Mouse (Mus musculus): ENCODE measurements at regions not wholly inside any gene's neighbourhood (a gene's known extent, or its start where the extent isn't known, plus 50 kb on each side); places are given as distances from the start of the nearest gene placed in this dataset.

DNA sequence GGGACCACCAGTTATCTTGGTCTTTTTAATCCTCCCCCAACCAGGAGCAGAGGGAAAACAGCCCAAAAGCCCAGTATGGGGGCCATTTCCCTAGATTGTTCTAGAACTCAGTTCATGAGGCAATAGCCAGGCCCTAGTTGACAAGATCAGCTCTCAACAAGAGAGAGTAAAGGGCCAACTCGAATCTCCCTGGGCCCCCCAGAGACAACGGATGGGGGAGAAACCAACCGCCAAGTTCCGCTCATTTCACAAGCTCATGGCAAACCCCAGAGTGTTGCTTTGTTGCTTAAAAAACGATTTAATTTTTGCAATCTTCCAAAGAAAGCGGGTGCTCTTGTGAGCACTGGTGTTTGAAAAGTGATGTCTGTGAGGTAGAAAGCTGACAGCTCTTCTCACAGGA, 108.5 kb upstream of the Irf2bp2 start:
- no peak overlapping the region for H3K4me3 ChIP-seq (ENCODE audit: low read depth, low read length)
- WGBS = 88% methylated on average over 6 of the region's 6 CpGs
- peaks cover 22% of the 10 kb centered on the region for H3K4me1 ChIP-seq (ENCODE audit: control insufficient read depth, insufficient read depth, insufficient read length, low read length)
- no peaks in the 10 kb centered on the region for H3K36me3 ChIP-seq (ENCODE audit: control insufficient read depth, insufficient read depth, low read length)
- no peak overlapping the region for H3K27ac ChIP-seq (ENCODE audit: insufficient read depth, low read depth, low read length)
- TF ChIP-seq CTCF (IDR thresholded peaks at IDR 0.05; ENCODE audit: extremely low read depth, insufficient read length, insufficient replicate concordance, low read depth, low read length) (no peak), POLR2A (IDR thresholded peaks at IDR 0.05; ENCODE audit: low read depth, low read length) (no peak)
- H3K27me3 ChIP-seq (ENCODE audit: control insufficient read depth, insufficient read depth, low read length) = no peaks in the 10 kb centered on the region

DNA sequence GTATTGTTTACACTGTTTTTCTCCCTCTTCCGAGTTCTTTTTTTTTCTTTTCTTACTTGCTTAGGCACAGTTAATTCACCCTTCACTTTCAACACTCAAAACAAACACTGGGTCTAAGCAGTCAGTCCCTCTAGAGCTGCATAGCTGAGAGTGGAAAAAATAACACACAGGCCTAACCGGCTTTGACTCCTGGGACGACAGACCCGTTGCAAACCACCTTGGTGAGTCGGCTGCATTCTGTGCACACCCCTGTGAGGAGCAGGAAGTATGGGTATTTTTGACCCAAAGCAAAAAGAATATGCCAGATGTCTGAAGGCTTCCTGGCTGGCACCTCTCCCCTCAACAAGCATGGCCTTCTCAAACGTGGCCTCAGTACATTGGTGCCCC, 105.6 kb upstream of the Irf2bp2 start:
- Histone ChIP-seq H3K4me3 (ENCODE audit: low read depth, low read length) (no peak overlapping the region), H3K27ac (ENCODE audit: insufficient read depth, low read depth, low read length) (0 out of 2 replicates have a peak overlapping the region, but pooled peaks have one; percentile 7), H3K36me3 (ENCODE audit: control insufficient read depth, insufficient read depth, low read length) (no peaks in the 10 kb centered on the region), H3K27me3 (ENCODE audit: control insufficient read depth, insufficient read depth, low read length) (no peaks in the 10 kb centered on the region), H3K4me1 (ENCODE audit: control insufficient read depth, insufficient read depth, insufficient read length, low read length) (peaks cover 14% of the 10 kb centered on the region)
- WGBS = 22% methylated on average over 6 of the region's 6 CpGs
- TF ChIP-seq CTCF (IDR thresholded peaks at IDR 0.05; ENCODE audit: extremely low read depth, insufficient read length, insufficient replicate concordance, low read depth, low read length) (no peak), POLR2A (IDR thresholded peaks at IDR 0.05; ENCODE audit: low read depth, low read length) (no peak)

DNA sequence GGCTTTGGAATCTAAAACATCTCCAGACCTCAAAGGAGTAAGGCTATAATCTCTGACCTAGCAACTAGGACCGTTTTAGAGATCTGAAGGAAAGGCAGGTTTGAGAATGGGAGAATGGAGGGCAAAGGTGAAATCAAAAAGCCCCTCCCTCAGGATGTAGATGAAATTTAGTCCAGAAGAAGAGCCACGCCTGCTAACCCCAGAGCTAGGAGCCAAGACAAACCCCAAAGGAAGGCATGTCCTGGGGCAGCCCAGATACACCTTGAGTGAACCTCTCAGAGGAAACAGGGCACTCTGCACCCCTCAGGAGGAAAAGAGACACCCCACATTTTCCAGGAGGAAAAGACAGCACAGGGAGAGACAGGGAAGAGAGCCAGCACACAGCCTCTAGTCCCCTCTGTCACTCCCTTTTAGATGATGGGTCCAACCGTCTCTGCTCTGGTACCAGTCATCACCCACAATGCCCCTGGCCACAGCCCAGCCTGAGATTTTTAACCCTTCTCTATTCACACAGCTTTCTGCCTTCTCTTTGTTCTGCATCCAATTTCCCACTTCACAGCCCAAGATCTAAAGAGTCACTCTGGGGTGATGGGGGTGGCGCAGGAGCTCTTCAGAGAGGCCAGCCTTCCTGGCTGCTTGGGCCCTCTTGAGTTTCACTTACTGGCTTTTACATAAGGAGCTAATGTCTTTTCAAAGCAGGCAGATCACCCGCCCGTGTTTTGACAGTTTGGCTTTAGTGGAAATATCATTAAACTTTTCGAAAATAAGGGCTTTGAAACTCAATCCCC, 105.0 kb upstream of the Irf2bp2 start:
- no peak for TF ChIP-seq POLR2A (IDR thresholded peaks at IDR 0.05; ENCODE audit: low read depth, low read length)
- TF ChIP-seq CTCF (IDR thresholded peaks at IDR 0.05; ENCODE audit: extremely low read depth, insufficient read length, insufficient replicate concordance, low read depth, low read length) = no peak
- no peaks in the 10 kb centered on the region for H3K27me3 ChIP-seq (ENCODE audit: control insufficient read depth, insufficient read depth, low read length)
- peaks cover 13% of the 10 kb centered on the region for H3K4me1 ChIP-seq (ENCODE audit: control insufficient read depth, insufficient read depth, insufficient read length, low read length)
- peak overlapping the region; percentile 47 for H3K27ac ChIP-seq (ENCODE audit: insufficient read depth, low read depth, low read length)
- H3K36me3 ChIP-seq (ENCODE audit: control insufficient read depth, insufficient read depth, low read length) = no peaks in the 10 kb centered on the region
- 41% methylated on average over 7 of the region's 7 CpGs for WGBS
- H3K4me3 ChIP-seq (ENCODE audit: low read depth, low read length) = no peak overlapping the region

DNA sequence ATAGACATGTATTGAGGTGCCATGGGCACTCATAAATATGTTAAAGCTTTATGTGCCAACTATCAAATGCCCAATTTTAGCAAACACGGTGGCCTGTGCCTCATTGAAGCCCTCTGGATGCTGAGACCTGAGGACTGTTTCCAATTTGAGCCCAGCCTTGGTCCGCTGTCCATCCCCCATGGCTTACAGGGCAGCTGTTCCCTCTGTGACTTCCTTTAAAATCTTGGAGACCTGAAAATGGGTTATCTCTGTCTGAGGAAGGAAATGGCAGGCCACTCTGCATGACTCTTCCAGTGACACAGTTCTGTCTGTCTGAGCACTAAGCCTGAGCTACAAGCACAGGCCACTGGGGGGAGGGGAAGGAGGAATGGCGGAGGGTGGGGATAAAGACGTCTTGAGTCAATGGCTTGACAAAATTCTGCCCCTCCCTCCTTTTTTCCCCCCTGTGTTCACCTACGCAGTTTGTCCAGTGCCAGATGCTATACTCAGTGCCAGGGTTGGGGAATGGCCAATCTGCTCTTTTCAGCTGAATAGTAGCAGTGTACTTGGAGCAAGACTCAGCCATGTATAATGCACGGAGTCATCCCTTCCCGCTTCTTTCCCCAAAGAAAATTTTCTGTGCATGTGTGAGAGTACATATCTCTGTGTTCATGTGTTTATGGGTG, 102.7 kb upstream of the Irf2bp2 start:
- no peak overlapping the region for H3K4me3 ChIP-seq (ENCODE audit: low read depth, low read length)
- WGBS = 84% methylated on average over 7 of the region's 7 CpGs
- H3K27me3 ChIP-seq (ENCODE audit: control insufficient read depth, insufficient read depth, low read length) = no peaks in the 10 kb centered on the region
- H3K4me1 ChIP-seq (ENCODE audit: control insufficient read depth, insufficient read depth, insufficient read length, low read length) = peaks cover 19% of the 10 kb centered on the region
- H3K36me3 ChIP-seq (ENCODE audit: control insufficient read depth, insufficient read depth, low read length) = no peaks in the 10 kb centered on the region
- TF ChIP-seq CTCF (IDR thresholded peaks at IDR 0.05; ENCODE audit: extremely low read depth, insufficient read length, insufficient replicate concordance, low read depth, low read length) = no peak
- TF ChIP-seq POLR2A (IDR thresholded peaks at IDR 0.05; ENCODE audit: low read depth, low read length) = no peak
- no peak overlapping the region for H3K27ac ChIP-seq (ENCODE audit: insufficient read depth, low read depth, low read length)

DNA sequence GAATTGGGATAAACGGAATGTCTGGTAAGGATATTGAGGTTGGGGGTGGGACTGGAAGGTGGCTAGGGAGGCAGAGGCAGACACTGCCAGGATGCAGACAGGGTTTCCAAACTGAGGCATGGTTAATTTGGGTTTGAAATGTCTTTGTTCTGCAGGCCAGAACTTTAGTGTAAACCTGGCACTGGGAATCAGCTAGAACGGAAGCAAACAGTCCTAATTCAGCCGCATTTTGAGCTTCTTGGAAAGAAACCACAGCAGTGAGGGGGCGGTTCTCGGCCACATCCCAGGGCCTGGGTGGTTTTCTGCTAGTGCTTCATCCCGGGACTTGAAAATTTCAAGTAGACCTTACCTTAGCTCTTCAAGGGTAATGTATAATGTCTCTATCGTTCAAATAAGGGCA, 100.6 kb upstream of the Irf2bp2 start:
- no peak for TF ChIP-seq CTCF (IDR thresholded peaks at IDR 0.05; ENCODE audit: extremely low read depth, insufficient read length, insufficient replicate concordance, low read depth, low read length)
- no peaks in the 10 kb centered on the region for H3K27me3 ChIP-seq (ENCODE audit: control insufficient read depth, insufficient read depth, low read length)
- peaks cover 16% of the 10 kb centered on the region for H3K4me1 ChIP-seq (ENCODE audit: control insufficient read depth, insufficient read depth, insufficient read length, low read length)
- H3K4me3 ChIP-seq (ENCODE audit: low read depth, low read length) = no peak overlapping the region
- H3K36me3 ChIP-seq (ENCODE audit: control insufficient read depth, insufficient read depth, low read length) = no peaks in the 10 kb centered on the region
- H3K27ac ChIP-seq (ENCODE audit: insufficient read depth, low read depth, low read length) = peak overlapping the region; percentile 9; the same call in 1 of the 2 replicates
- 72% methylated on average over 7 of the region's 7 CpGs for WGBS

DNA sequence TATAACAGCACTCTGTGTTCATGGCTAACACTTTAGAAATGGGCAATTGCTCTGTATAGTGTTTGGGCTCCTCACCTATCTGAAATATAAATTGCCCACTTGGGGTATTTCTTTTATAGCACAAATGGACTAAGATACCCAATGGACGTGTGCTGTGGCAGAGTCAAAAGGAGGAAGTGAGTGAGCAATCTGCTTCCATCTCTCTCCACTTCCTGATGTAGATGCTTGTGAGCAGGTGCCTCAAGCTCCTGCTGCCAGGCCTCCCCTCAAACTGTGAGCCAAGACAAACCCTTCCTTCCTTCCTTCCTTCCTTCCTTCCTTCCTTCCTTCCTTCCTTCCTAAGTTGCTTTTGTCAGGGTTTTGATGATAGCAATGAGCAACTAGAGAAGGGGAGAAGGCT, 99.9 kb upstream of the Irf2bp2 start:
- Histone ChIP-seq H3K4me3 (ENCODE audit: low read depth, low read length) (no peak overlapping the region), H3K4me1 (ENCODE audit: control insufficient read depth, insufficient read depth, insufficient read length, low read length) (peaks cover 11% of the 10 kb centered on the region), H3K27me3 (ENCODE audit: control insufficient read depth, insufficient read depth, low read length) (no peaks in the 10 kb centered on the region), H3K36me3 (ENCODE audit: control insufficient read depth, insufficient read depth, low read length) (no peaks in the 10 kb centered on the region), H3K27ac (ENCODE audit: insufficient read depth, low read depth, low read length) (no peak overlapping the region)
- TF ChIP-seq POLR2A (IDR thresholded peaks at IDR 0.05; ENCODE audit: low read depth, low read length) = no peak
- 65% methylated on average over 1 of the region's 1 CpGs for WGBS

DNA sequence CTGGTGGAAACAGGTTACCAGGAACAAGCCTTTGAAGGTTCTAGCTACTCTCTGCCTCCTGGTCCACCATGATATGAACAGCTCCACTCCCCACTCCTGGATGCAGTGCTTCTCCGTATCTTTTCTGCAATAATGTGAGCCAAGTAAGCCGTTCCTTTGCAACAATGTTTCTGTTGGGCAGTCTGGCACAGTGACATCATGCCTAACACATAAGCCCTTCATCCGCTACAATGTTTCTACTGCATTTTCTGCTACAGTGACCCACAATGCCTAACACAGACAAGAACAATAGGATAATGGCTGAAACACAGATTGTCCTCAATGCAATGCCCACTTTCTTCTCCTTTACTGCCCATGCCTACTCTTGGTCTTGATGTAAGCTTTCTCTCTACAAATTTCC, 98.9 kb upstream of the Irf2bp2 start:
- Histone ChIP-seq H3K27ac (ENCODE audit: insufficient read depth, low read depth, low read length) (peak overlapping the region; percentile 3; the same call in 1 of the 2 replicates), H3K36me3 (ENCODE audit: control insufficient read depth, insufficient read depth, low read length) (no peaks in the 10 kb centered on the region), H3K4me3 (ENCODE audit: low read depth, low read length) (no peak overlapping the region), H3K27me3 (ENCODE audit: control insufficient read depth, insufficient read depth, low read length) (no peaks in the 10 kb centered on the region), H3K4me1 (ENCODE audit: control insufficient read depth, insufficient read depth, insufficient read length, low read length) (peaks cover 13% of the 10 kb centered on the region; the same call in 1 of the 2 replicates)
- no peak for TF ChIP-seq POLR2A (IDR thresholded peaks at IDR 0.05; ENCODE audit: low read depth, low read length)
- TF ChIP-seq CTCF (IDR thresholded peaks at IDR 0.05; ENCODE audit: extremely low read depth, insufficient read length, insufficient replicate concordance, low read depth, low read length) = no peak
- WGBS = 90% methylated on average over 3 of the region's 3 CpGs

All from small intestine, adult 2 months (tissue).